Mouse (Mus musculus): ENCODE results near the gene Sema5a.

Sema5a gene

GRCm38 (mm10) chr15:32575212-32575611 is 330.6 kb downstream of the Sema5a start:
- no peaks in the 10 kb centered on the region for H3K27me3 ChIP-seq (ENCODE audit: control insufficient read depth, insufficient read depth, low read length, poor library complexity, severe bottlenecking)
- no peak for DNase-seq (ENCODE audit: low read depth, low spot score)
- H3K36me3 ChIP-seq (ENCODE audit: control insufficient read depth, insufficient read depth, low read length, poor library complexity, severe bottlenecking) = no peaks in the 10 kb centered on the region

GRCm38 (mm10) chr15:32579351-32579750 is 334.7 kb downstream of the Sema5a start:
- H3K27me3 ChIP-seq (ENCODE audit: control insufficient read depth, insufficient read depth, low read length, poor library complexity, severe bottlenecking) = no peaks in the 10 kb centered on the region
- H3K36me3 ChIP-seq (ENCODE audit: control insufficient read depth, insufficient read depth, low read length, poor library complexity, severe bottlenecking) = no peaks in the 10 kb centered on the region
- no peak for DNase-seq (ENCODE audit: low read depth, low spot score)

GRCm38 (mm10) chr15:32590641-32591040 is 346.0 kb downstream of the Sema5a start:
- DNase-seq (ENCODE audit: low read depth, low spot score) = no peak
- no peaks in the 10 kb centered on the region for H3K36me3 ChIP-seq (ENCODE audit: control insufficient read depth, insufficient read depth, low read length, poor library complexity, severe bottlenecking)
- H3K27me3 ChIP-seq (ENCODE audit: control insufficient read depth, insufficient read depth, low read length, poor library complexity, severe bottlenecking) = no peaks in the 10 kb centered on the region

- no peak for DNase-seq (ENCODE audit: low read depth, low spot score)
- no peaks in the 10 kb centered on the region for H3K36me3 ChIP-seq (ENCODE audit: control insufficient read depth, insufficient read depth, low read length, poor library complexity, severe bottlenecking)
- no peaks in the 10 kb centered on the region for H3K27me3 ChIP-seq (ENCODE audit: control insufficient read depth, insufficient read depth, low read length, poor library complexity, severe bottlenecking)
Measured at GRCm38 (mm10) chr15:32593746-32594145, 349.1 kb downstream of the Sema5a start.

GRCm38 (mm10) chr15:32596574-32596973 is 352.0 kb downstream of the Sema5a start:
- DNase-seq (ENCODE audit: low read depth, low spot score) = no peak
- Histone ChIP-seq H3K36me3 (ENCODE audit: control insufficient read depth, insufficient read depth, low read length, poor library complexity, severe bottlenecking) (no peaks in the 10 kb centered on the region), H3K27me3 (ENCODE audit: control insufficient read depth, insufficient read depth, low read length, poor library complexity, severe bottlenecking) (no peaks in the 10 kb centered on the region)

- Histone ChIP-seq H3K36me3 (ENCODE audit: control insufficient read depth, insufficient read depth, low read length, poor library complexity, severe bottlenecking) (no peaks in the 10 kb centered on the region), H3K27me3 (ENCODE audit: control insufficient read depth, insufficient read depth, low read length, poor library complexity, severe bottlenecking) (no peaks in the 10 kb centered on the region)
- DNase-seq (ENCODE audit: low read depth, low spot score) = no peak
Measured at GRCm38 (mm10) chr15:32597189-32597588, 352.6 kb downstream of the Sema5a start.

GRCm38 (mm10) chr15:32607236-32607635 is 362.6 kb downstream of the Sema5a start:
- DNase-seq (ENCODE audit: low read depth, low spot score) = no peak
- Histone ChIP-seq H3K27me3 (ENCODE audit: control insufficient read depth, insufficient read depth, low read length, poor library complexity, severe bottlenecking) (no peaks in the 10 kb centered on the region), H3K36me3 (ENCODE audit: control insufficient read depth, insufficient read depth, low read length, poor library complexity, severe bottlenecking) (no peaks in the 10 kb centered on the region)

GRCm38 (mm10) chr15:32610776-32611175 is 366.2 kb downstream of the Sema5a start:
- DNase-seq (ENCODE audit: low read depth, low spot score) = no peak
- no peaks in the 10 kb centered on the region for H3K27me3 ChIP-seq (ENCODE audit: control insufficient read depth, insufficient read depth, low read length, poor library complexity, severe bottlenecking)
- H3K36me3 ChIP-seq (ENCODE audit: control insufficient read depth, insufficient read depth, low read length, poor library complexity, severe bottlenecking) = no peaks in the 10 kb centered on the region

- DNase-seq (ENCODE audit: low read depth, low spot score) = no peak
- H3K27me3 ChIP-seq (ENCODE audit: control insufficient read depth, insufficient read depth, low read length, poor library complexity, severe bottlenecking) = no peaks in the 10 kb centered on the region
- no peaks in the 10 kb centered on the region for H3K36me3 ChIP-seq (ENCODE audit: control insufficient read depth, insufficient read depth, low read length, poor library complexity, severe bottlenecking)
Measured at GRCm38 (mm10) chr15:32611201-32611600, 366.6 kb downstream of the Sema5a start.

- DNase-seq (ENCODE audit: low read depth, low spot score) = no peak
- no peaks in the 10 kb centered on the region for H3K27me3 ChIP-seq (ENCODE audit: control insufficient read depth, insufficient read depth, low read length, poor library complexity, severe bottlenecking)
- no peaks in the 10 kb centered on the region for H3K36me3 ChIP-seq (ENCODE audit: control insufficient read depth, insufficient read depth, low read length, poor library complexity, severe bottlenecking)
Measured at GRCm38 (mm10) chr15:32613718-32614117, 369.1 kb downstream of the Sema5a start.

GRCm38 (mm10) chr15:32615773-32616172 is 371.2 kb downstream of the Sema5a start:
- Histone ChIP-seq H3K36me3 (ENCODE audit: control insufficient read depth, insufficient read depth, low read length, poor library complexity, severe bottlenecking) (no peaks in the 10 kb centered on the region), H3K27me3 (ENCODE audit: control insufficient read depth, insufficient read depth, low read length, poor library complexity, severe bottlenecking) (no peaks in the 10 kb centered on the region)
- DNase-seq (ENCODE audit: low read depth, low spot score) = no peak

GRCm38 (mm10) chr15:32619199-32619598 is 374.6 kb downstream of the Sema5a start:
- no peak for DNase-seq (ENCODE audit: low read depth, low spot score)
- no peaks in the 10 kb centered on the region for H3K27me3 ChIP-seq (ENCODE audit: control insufficient read depth, insufficient read depth, low read length, poor library complexity, severe bottlenecking)

GRCm38 (mm10) chr15:32623037-32623739 is 378.6 kb downstream of the Sema5a start:
- H3K27me3 ChIP-seq (ENCODE audit: control insufficient read depth, insufficient read depth, low read length, poor library complexity, severe bottlenecking) = no peaks in the 10 kb centered on the region
- H3K36me3 ChIP-seq (ENCODE audit: control insufficient read depth, insufficient read depth, low read length, poor library complexity, severe bottlenecking) = no peaks in the 10 kb centered on the region
- DNase-seq (ENCODE audit: low read depth, low spot score) = no peak

More at GRCm38 (mm10) chr15:32619199-32619598, 374.6 kb downstream of the Sema5a start:
- no peaks in the 10 kb centered on the region for H3K36me3 ChIP-seq (ENCODE audit: control insufficient read depth, insufficient read depth, low read length, poor library complexity, severe bottlenecking)

GRCm38 (mm10) chr15:32624106-32624505 is 379.5 kb downstream of the Sema5a start:
- Histone ChIP-seq H3K27me3 (ENCODE audit: control insufficient read depth, insufficient read depth, low read length, poor library complexity, severe bottlenecking) (no peaks in the 10 kb centered on the region), H3K36me3 (ENCODE audit: control insufficient read depth, insufficient read depth, low read length, poor library complexity, severe bottlenecking) (no peaks in the 10 kb centered on the region)
- no peak for DNase-seq (ENCODE audit: low read depth, low spot score)

- H3K36me3 ChIP-seq (ENCODE audit: control insufficient read depth, insufficient read depth, low read length, poor library complexity, severe bottlenecking) = no peaks in the 10 kb centered on the region
- H3K27me3 ChIP-seq (ENCODE audit: control insufficient read depth, insufficient read depth, low read length, poor library complexity, severe bottlenecking) = no peaks in the 10 kb centered on the region
- no peak for DNase-seq (ENCODE audit: low read depth, low spot score)
Measured at GRCm38 (mm10) chr15:32626031-32626430, 381.4 kb downstream of the Sema5a start.

- no peaks in the 10 kb centered on the region for H3K27me3 ChIP-seq (ENCODE audit: control insufficient read depth, insufficient read depth, low read length, poor library complexity, severe bottlenecking)
- no peak for DNase-seq (ENCODE audit: low read depth, low spot score)
- H3K36me3 ChIP-seq (ENCODE audit: control insufficient read depth, insufficient read depth, low read length, poor library complexity, severe bottlenecking) = no peaks in the 10 kb centered on the region
Measured at GRCm38 (mm10) chr15:32633713-32634112, 389.1 kb downstream of the Sema5a start.

Data from splenic B cell, adult 2 months (primary cell).